Mouse (Mus musculus) activated CD4-positive, CD25-positive, alpha-beta regulatory T cell, adult 4 months (primary cell): ENCODE data around the gene Rexo1. TPM values are rescaled to one million over a fixed set of nuclear protein-coding genes. Genes with fewer than 3 reads are reported as not detected.

ENCODE experiments used
- ATAC-seq: one replicate; pipeline ENCODE4 v1.8.0; 2017
- polyA plus RNA-seq, 2 experiments: library from polyadenylated mRNA; unstranded; fragments of 100-300 nt; shearing (Covaris generic); gene quantifications; one replicate each; pipeline ENCODE4 v1.2.1; 2017

The Rexo1 gene
- polyA plus RNA-seq, 2 experiments from 2014 or later: 13.0 to 13.4 TPM

DNA sequence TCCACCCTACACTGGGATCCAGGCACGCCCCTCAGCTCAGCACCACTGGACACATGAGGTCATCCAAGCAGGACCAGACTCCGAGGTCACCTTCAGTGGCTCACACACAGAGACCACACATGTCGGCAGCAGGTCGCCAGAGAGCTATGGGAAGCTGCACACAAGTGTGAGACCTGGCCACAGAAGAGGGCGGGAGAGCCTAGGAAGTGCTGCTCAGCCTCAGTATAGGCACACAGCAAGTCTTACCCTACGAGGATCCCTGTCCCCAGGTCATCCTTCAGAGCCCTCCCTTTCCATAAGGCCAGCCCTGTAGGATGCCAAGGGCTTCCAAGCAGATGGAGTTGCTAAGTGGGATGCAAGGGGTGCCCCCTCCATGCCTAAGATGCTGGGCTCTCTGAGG, 7.4 kb downstream of the Rexo1 start:
- ATAC-seq: no peak

GRCm38 (mm10) chr10:80553575-80553974, 7.8 kb downstream of the Rexo1 start:
- no peak for ATAC-seq

DNA sequence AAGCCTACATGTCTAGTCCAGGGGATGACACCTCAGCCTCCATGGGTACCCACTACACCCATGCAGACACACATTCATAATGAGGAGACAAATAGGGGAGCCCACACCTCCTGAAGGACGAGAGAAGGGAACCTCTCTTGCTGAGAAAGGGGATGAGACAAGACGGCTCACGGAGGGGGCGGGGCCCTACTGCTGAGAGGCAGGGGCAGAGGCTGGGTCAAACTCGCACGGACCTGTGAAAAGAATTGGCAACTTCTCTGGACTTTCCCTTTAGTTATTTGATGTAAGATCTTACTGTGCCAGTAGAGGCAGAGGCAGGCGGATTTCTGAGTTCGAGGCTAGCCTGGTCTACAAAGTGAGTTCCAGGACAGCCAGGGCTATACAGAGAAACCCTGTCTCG, 9.0 kb downstream of the Rexo1 start:
- no peak for ATAC-seq

GRCm38 (mm10) chr10:80549279-80549678, 12.1 kb downstream of the Rexo1 start:
- no peak for ATAC-seq

DNA sequence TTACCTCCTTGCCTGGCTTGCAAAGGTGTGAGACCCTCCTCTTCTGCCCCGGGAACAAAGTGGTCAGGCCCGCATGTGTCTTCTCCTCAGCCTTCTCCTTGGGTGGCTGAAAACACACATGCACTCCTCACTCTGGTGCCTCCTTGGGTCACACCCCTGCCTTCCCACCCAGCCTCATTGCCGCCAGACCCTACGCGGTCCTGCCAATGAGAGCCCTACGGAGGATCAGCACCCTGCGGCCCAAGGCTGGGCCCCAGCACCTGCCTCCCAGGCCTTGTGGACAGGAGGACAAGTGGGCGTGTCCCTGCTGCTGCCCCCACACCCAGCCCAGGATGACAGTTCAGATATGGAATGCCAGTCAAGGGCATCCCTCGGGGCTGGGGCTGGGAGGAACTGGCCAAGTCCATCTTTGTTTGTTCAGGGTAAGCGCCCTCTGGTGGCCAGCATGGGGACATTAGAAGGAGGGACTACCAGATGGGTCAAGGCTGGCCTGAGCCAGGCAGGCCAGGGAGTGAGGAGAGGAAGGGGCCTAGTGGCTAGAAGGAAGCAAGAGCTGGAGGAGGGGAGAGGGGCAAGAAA, 12.8 kb downstream of the Rexo1 start:
- ATAC-seq: no peak

DNA sequence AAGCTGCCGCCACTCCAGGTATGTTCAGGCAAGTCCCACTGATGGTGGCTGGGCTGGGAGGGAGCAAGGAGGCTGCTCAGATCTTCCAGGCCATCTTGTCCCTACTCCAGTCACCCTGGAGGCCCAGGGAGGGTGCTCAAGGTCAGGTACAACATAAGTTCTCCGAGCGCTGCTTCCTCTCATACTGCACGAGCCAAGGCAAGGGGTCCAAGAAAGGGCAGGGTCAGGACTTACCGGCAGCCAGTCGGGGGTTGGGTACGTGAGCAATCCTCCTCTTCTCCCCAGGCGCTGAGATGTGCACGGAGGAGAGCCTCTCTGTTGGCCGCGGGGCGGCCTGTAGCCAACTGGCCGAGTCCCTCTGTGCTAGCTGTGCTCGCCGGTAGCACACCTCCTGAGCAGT, 13.8 kb downstream of the Rexo1 start:
- ATAC-seq: no peak

- no peak for ATAC-seq
Observed at GRCm38 (mm10) chr10:80546945-80547344, 14.4 kb downstream of the Rexo1 start.

- ATAC-seq: no peak
Observed at GRCm38 (mm10) chr10:80545590-80545989, 15.8 kb downstream of the Rexo1 start.

GRCm38 (mm10) chr10:80543873-80544272, 17.5 kb downstream of the Rexo1 start:
- no peak for ATAC-seq

DNA sequence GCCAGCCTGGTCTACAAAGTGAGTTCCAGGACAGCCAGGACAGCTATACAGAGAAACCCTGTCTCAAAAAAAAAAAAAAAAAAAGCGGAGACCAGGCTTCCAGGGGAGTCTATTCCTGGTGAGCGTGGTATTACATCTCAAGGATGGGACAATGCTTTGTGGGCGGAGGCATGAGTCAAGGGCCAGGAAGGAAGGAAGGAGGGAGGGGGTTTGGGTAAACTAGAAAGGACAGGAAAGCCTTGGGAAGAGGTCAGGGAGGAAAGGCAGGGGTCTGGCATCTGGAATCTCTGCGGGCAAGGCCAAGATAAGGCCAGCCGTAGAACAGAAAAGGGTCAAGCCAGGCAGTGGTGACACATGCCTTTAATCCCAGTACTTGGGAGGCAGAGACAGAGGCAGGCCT, 21.9 kb downstream of the Rexo1 start:
- no peak for ATAC-seq

DNA sequence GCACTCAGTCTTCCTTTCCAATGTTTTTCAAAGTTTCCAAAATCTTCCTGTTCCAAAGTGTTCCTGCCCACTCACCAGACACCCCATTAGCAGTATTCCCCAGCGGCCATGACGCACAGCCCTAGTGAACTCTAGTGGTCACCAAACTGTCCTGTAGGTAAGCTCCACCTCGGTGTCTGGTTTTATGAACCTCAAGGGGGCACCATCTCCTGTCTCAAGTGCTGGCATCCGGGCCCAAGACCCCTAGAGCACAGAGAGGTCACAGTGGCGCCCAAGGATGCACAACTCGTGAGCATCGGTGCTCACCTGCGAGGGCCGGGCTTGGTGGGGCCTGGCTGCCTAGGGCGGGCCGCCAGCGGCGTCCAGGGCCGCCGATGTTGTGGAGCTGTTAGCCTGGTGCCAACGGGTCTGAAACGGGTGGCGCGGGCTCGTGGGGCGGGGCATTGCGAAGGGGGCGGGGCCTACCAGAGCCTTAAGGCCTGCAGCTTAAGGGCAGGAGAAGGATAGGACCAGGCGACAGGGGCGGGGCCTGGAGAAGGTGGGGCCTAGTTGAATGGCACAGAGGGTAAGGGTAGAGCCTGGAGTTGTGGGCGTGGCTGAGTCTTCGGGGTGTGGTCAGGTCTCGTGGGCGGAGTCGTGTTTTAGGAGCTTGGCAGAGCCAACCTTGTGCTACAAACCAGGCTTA, 22.5 kb downstream of the Rexo1 start, which contains the start of gene Atp8b3:
Atp8b3 (minus strand) TSS at position 415 of the 685 bp plus-strand sequence.
- ATAC-seq: peak; percentile 73

- no peak for ATAC-seq
Observed at GRCm38 (mm10) chr10:80538180-80538579, 23.2 kb downstream of the Rexo1 start.

DNA sequence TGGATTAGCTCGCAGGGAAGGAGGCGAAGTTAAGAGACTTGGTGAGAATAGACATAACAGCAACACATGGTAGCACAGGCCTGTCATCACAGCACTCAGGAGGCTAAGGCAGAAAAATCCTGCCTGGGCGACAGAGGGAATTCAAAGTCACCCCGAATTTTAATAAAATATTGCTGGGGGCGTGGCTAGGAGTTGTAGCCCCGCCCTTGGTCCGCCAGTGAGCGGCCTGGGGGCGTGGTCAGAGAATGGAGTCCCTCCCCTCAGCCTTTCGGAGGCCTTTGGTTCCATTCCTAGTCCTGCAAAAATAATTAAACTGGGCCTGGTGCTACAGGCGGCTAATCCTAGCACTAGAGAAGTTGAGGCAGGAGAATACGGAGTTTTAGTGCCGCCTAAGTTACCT, 25.6 kb downstream of the Rexo1 start:
- no peak for ATAC-seq

- ATAC-seq: no peak
Observed at GRCm38 (mm10) chr10:80535071-80535470, 26.3 kb downstream of the Rexo1 start.

- ATAC-seq: no peak
Observed at GRCm38 (mm10) chr10:80533704-80534103, 27.7 kb downstream of the Rexo1 start.

- no peak for ATAC-seq
Observed at GRCm38 (mm10) chr10:80532783-80533182, 28.6 kb downstream of the Rexo1 start.

GRCm38 (mm10) chr10:80526172-80526571, 35.2 kb downstream of the Rexo1 start:
- no peak for ATAC-seq

GRCm38 (mm10) chr10:80523299-80523698, 38.1 kb downstream of the Rexo1 start:
- ATAC-seq: no peak

- ATAC-seq: no peak
Observed at GRCm38 (mm10) chr10:80519287-80519686, 42.1 kb downstream of the Rexo1 start.

DNA sequence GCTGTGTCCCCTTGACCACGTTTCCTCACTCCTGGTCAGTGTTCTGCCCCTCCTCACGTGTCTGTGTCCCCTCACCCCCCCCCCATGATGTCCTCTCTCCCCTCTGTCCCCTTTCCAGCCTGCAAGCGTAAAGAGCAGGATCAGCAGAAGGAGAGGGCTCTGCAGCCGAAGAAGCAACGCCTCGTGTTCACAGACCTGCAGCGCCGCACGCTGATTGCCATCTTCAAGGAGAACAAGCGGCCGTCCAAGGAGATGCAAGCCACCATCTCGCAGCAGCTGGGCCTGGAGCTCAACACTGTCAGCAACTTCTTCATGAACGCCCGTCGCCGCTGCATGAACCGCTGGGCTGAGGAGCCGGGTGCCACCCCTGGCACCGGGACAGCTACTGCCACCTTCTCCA, 47.6 kb downstream of the Rexo1 start:
- no peak for ATAC-seq

DNA sequence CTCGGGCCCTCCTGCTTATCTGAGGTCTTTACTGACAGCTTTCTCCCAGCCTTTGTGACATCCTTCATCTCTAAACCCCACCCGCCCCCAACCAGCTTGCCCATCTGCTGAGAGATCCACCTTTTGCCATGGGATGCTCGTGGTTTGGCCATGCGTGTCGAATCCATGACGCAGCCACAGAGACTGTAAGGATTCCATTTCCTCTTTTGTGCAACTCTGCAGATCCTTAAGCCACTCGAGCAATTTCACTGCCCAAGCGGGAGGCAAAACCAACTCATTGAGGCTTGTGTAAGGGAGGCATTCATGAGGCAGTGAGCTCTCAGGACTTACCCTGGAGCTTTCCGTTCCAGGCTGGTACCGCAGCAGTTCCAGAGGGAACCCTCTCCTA, 51.1 kb downstream of the Rexo1 start:
- no peak for ATAC-seq

GRCm38 (mm10) chr10:80509412-80510272, 51.7 kb downstream of the Rexo1 start:
- ATAC-seq: peak; percentile 83

DNA sequence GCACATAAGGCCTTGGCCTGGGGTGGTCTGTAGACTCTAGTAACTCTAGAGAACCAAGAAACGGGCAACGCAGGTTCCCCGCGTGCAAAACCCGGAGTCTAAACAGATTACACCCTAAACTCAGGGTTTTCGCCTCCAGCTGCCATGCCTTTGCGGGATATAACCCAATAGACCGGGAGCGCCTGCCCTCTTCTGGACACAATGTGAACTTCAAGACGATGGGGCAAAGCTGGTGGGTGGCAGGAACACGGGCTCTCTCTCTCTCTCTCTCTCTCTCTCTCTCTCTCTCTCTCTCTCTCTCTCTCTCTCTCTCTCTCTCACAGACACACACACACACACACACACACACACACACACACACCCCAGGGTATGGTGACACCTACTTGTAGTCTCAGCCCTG, 55.1 kb downstream of the Rexo1 start:
- peak; percentile 50 for ATAC-seq

GRCm38 (mm10) chr10:80504724-80505123, 56.6 kb downstream of the Rexo1 start:
- ATAC-seq: no peak
